Mouse (Mus musculus): Measurements from ENCODE around the gene Spcs1.

DNA sequence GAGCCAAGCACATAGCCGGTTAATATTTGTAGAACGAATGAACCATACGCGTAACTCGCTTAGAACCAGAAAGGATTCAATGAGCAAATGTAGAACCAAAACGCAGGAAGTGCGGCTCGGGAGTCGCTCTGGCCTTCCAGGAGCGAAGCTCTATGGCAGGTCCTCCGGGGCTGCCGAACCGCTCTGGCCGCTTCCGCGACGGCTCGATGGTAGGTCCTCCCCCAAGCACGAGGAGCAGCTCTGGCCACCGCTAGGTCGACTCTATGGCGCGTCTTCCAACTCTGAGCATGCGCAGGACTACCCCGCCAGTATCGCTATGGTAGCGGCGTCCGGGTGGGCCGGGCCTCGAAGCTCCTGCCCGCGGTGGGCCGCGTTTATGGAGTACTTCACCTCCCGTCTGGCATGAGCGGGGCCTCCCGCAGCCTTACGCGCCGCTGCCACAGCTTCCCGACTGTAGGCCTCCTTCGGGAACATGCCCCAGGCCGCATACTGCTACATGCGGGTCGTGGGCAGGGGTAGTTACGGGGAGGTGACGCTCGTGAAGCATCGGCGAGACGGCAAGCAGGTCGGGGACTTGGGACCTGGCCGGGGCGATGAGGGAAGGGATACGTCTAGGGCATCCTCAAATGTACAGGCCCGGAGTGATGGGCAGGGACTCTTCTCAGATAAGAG lies 50.2 kb downstream of the Spcs1 start, which contains the start of gene Nek4:
- TF ChIP-seq CTCF (IDR thresholded peaks at IDR 0.05 in 2 of 3, conservative IDR thresholded peaks at IDR 0.05 in 1 of 3; ENCODE audit: control insufficient read depth in 1 of 3, insufficient read depth in 1 of 3, low read depth in 2 of 3, low read length in 3 of 3, poor library complexity in 1 of 3, severe bottlenecking in 1 of 3) (0 out of 6 replicates have a peak, but pooled peaks of 1 of the 3 experiments have one; percentile 3), MAFK (IDR thresholded peaks at IDR 0.05; ENCODE audit: borderline replicate concordance, low read depth, low read length) (no peak)
